Mouse (Mus musculus): ENCODE results near the gene Lamc2.

Lamc2 gene

DNA sequence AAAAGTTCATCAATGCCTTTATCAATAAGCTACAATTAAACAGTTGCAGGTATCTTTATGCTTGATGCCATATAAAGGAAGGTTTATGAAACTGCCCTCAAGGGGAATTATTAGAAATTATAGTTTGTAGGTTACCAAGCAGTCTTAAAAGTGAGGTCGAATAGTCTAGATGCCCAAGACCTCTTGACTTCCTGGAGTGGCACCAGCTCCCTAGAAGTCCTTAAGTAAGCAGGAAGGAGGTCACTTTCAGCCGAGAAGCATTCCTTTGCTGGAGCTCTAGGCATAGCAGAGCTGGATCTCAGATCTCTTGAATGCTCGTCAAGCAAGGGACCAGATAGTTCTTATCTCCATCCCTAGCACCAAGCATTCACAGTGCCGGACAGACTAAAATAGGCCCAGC, 58.6 kb downstream of the Lamc2 start:
- no peak for DNase-seq (ENCODE audit: low read depth, low spot score)

DNA sequence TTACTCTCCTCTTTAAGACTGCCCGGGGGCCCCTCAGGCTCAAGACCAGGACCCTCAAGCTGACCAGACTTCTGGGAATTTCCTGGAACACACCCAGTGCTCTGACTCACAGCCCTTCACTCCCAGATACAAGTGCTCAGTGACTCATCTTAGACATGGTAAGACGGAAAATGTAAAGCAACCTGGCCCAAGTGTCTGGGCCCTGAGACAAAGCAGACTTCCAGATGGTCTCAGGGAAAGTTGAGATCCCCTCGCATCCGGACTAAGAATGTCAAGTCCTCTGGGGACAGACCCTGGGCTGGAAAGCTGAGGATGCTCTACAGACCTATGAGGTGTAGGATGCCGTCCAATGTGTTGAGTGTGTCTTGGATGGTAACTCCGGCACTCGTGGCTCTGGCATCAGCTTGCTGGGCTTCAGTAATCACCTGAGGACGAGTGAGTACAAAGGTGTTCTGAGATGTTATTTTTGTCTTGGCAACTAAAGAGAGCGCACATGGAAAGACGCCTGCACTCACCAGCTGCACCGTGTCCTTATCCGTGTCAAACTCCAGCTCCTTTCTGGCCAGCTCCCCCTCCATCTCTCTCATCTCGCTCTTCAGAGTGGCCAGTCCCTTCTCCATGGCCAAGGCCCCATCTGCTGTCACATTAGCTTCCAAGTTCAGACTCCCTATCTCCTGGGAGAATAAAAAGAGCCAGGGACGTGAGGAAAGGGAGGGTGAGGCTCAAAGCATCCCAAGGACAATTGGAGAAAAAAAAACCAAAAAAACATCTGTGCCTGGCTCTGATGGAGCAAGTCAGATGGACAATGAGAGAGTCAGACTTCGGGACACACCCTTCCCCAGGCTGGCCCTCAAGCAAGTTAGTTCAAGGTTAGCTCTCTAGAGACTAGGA, 59.5 kb downstream of the Lamc2 start:
- DNase-seq (ENCODE audit: low read depth, low spot score) = no peak

DNA sequence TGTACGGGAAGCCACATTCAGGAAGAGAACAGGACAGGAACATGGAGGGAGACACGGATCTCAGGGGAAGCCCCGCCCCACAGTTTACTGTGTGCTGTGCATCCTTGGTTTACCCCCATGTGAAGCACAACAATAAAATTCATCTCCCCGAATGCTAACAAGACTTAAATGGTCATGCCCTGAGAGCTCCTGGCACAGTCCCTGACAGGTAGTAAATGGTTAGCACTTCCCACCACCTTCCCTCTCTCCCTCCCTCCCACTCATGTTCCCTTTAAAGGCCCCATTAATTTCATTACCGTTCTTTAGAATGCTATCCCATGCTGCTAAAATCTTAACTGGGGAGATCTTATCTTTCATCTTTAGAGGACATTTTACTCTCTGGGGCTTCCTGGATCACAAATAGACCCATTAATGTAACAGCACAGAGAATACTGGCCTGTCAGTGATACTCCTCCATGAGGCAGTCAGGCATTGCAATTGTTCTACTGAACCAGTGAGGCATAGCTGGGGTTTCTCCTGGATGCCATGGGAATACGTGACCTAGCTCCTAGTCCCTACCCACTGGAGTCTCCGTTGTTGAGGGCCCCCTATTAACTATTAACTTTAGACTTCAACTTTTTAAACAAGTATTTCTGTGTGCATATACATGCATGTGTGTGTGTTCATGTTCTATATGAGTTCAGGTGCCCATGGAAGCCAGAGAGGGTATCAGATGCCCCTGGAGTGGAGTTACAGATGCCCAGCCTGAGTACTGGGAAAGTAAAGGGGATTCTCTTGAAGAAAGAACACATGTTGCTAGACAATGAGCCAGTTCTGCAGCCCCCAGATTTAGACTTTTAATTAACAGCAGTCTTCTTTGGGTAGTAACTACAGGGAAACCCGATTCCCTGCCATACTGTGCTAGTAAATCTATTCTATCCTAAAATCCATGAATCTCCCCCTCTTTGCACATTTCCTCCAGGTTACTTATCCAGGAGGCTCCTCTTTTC, 60.7 kb downstream of the Lamc2 start:
- DNase-seq (ENCODE audit: low read depth, low spot score) = no peak

DNA sequence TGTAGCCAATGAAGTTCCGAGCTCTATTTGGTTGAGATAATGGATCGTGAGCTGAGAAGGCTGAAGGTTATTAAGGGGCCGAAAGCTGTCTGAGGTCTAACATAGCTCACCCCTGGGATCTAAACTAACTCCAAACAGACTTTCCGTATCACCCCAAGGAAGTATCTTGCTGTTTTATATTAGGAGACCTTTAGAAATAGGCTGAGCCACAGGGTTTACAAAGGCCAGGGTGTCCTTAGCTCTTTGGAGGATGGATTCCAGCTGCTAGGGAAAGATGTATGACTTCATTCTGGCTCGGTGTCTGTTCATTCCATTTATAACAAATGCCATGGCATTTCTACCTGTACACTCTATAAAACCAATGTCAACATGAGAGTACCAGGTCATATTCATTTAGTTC, 61.7 kb downstream of the Lamc2 start:
- no peak for DNase-seq (ENCODE audit: low read depth, low spot score)

DNA sequence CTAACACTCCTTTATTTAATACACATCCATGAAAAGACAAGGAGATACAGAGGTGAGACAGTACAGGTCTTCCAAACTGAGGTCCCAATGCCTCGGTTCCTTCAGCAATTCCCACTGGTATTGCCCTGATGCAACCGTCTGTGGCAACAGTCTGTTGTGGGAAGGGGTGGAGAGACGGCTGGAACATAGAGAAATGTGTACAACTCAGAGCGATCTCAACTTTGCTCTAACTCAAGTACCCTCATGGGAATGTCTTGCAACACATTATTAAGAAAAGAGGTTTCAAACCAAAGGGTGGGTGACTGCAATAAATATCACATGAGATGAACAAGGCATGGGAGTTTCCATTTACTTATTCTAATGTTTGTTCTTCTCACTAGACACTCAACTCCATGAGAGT, 63.5 kb downstream of the Lamc2 start:
- DNase-seq (ENCODE audit: low read depth, low spot score) = no peak

DNA sequence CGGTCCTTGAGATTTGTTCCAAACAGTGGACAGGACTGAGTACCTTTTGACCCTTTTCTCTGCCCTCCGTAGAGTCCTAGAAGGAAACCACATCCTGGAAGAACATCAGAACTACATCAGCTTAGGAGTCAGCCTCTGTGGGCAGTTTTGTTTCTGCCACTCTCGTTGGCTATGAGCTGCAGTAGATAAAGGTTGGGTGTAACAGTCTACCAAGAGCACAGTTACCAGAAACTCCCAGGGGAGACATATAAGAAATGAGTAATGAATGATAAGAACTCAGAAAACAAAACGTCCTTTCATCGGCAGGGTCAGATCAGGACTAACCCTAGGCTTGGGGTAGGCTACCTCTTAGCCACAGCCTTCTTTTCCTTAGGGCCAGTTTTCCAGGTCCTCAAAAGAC, 64.9 kb downstream of the Lamc2 start:
- DNase-seq (ENCODE audit: low read depth, low spot score) = no peak

DNA sequence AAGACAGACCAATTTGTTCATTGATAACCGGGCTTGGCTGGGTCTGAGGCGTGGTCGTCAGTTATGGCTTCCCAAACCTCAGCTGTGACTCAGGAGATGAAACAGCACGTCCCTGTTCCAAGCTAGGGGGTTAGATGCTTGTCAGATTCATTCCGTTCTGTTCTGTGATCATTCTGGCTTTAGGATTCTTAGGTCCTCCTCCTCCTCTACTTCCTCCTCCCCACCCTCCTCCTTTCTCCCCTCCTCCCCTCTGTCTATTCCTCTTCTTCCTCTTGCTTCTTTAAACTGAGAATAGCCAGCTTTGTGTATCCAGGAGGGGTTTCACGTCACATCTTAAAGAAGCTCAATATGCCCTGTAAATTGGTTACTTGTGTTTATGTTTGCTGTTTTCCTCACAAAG, 65.7 kb downstream of the Lamc2 start:
- DNase-seq (ENCODE audit: low read depth, low spot score) = no peak

DNA sequence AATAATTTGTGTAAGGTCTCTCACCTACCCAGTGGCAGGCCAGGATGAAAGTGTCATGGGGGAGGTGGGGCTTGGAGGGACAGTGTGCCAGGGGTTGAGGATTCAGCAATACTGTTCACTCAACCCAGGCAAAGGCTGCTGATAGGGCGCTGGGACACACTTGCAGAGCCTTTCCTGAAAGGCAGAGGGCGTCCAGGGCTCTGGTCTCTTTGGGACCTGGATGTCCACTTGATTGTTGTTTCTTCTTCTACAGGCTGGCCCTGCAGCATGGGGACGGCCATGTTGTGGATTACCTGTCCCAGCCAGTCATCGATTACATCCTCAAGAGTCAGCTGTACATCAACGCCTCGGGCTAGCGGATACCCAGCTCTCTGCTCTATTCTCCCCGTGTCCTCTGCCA, 70.9 kb downstream of the Lamc2 start:
- no peak for DNase-seq (ENCODE audit: low read depth, low spot score)

DNA sequence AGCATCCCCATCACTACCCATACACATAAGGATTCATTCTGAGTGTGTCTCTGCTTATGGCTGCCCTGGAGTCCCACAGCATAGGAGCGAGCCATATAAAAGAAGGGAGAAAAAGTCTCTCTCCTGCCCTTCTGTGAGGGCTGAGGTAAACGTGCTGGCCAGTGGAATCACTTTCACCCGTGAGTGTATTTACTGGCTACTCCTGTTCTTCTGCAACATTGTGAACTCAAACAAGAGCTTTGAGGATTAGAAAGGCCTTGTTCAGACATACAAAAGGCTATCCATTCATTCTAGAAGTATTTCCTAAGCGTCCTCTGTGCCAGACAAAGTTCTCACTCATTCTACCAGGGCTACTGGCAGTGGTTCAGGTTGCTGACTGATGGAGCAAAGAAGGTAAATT, 74.7 kb downstream of the Lamc2 start:
- no peak for DNase-seq (ENCODE audit: low read depth, low spot score)

DNA sequence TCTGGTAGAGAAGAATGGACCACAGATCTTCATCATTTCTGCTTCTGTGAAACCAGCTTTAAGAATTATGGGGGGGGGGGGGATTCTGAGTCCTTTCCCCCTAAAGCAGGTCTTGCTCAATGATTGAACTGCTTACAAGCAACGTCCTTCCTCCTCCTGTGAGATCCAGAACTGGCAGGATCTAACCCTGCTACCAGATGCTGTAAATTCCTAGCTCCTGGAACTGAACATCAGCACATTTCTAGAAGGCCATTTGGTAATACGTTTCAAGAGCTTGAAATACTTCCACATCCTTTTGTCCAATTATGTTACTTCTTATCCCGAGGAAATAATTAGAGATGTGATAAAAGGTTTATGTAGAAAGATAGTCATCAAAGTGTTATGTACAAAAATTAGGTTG, 76.4 kb downstream of the Lamc2 start:
- DNase-seq (ENCODE audit: low read depth, low spot score) = no peak

DNA sequence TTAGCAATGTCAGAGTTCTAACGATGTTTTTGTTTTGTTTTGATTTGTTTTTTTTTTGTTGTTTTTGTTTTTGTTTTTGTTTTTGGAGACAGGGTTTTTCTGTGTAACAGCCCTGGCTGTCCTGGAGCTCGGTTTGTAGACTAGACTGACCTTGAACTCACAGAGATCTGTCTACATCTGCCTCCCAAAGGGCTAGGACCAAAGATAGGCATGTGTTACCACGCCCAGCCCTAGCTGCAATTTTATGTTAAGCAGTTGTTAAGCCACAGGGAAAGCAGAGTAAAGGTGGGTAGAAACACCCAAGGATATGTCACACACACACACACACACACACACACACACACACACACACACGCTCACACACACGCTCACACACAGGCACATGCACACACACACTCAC, 76.9 kb downstream of the Lamc2 start:
- DNase-seq (ENCODE audit: low read depth, low spot score) = no peak

DNA sequence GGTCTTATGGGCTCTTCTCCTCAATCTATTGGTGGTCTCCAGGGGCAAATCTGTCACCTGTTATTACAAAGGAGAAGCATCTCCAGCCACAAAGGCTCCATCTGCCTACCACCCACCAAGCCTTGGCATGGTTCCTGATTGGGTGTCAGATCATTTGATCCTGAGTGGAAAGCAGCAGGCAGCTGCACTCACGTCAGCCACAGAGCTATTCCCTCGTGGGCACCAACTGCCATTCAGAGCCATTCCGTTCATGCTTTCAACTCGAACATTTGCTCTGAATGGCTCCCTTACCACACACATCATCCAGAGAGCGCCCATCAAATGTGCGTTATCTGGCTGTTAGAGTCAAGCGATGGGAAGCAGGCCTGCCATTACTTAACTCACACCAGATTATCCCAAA, 78.4 kb downstream of the Lamc2 start:
- DNase-seq (ENCODE audit: low read depth, low spot score) = no peak

DNA sequence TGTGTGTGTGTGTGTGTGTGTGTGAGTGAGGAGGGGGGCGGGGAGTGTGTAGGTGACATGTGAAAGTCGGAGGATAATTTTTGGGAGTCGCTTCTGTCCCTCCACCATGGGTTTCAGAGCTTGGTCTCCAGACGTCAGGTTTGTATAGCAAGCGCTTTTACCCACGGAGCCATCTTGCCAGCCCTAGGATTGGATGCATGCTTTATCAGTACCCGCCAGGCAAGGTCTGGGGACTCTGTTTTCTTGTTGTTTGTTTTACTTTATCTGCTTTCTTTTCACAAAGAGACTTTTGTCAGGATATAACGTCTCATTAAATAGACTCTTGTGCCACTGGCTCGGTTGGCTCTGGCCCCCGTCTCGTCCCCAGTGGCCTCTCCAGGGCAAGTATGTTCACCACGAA, 81.4 kb downstream of the Lamc2 start:
- no peak for DNase-seq (ENCODE audit: low read depth, low spot score)

DNA sequence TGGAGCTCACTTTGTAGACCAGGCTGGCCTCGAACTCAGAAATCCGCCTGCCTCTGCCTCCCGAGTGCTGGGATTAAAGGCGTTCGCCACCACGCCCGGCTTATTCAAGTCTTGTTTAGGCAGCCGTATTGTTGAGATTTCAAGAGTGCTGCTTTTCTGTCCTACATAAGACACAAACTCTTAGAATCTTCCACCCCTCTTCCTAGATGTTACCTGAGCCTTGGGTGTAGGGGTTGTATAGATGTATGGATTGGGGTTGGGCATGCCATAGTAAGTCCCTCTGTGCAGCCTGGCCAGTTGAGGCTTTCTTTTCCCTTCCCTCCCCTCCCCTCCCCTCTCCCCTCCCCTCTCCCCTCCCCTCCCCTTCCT, 83.1 kb downstream of the Lamc2 start:
- no peak for DNase-seq (ENCODE audit: low read depth, low spot score)

DNA sequence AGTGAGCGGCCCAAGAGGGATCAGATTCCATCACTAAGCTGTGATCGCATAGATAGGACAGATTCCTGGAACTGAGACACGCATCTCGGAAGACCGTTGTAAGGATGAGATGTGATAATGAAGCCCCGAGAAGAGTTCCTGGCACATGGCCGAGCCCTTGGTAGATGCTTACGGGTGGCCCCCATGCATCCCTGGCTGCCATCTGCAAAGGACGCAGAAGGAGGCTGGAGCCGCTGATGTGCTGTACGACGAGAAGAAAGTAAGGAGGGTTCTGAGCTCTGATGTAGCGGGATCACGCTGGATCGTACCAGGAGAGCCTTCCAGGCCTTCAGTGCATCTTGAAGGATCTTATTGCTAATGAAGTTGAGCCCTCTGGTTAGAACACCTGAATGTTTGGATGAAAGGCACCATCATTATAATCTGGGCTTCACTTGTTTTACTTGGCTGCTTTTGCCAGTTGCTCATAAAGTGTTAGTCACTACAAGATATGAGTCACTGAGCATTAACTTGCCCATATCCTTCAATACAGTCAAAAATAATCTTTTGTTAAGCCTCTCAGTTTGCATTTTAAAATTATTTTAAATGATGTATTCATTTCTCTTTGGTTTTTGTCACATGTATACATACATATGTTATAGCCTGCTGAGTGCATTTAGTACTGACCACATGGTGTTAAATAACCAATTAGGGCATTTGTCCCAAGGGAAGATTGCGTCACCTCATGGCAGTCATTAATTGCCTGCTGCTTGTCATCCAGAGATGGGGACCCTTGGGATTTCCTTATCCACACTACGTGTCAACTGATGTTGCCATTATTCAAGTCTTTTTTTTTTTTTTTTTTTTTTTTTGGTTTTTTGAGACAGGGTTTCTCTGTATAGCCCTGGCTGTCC, 83.7 kb downstream of the Lamc2 start:
- DNase-seq (ENCODE audit: low read depth, low spot score) = no peak

DNA sequence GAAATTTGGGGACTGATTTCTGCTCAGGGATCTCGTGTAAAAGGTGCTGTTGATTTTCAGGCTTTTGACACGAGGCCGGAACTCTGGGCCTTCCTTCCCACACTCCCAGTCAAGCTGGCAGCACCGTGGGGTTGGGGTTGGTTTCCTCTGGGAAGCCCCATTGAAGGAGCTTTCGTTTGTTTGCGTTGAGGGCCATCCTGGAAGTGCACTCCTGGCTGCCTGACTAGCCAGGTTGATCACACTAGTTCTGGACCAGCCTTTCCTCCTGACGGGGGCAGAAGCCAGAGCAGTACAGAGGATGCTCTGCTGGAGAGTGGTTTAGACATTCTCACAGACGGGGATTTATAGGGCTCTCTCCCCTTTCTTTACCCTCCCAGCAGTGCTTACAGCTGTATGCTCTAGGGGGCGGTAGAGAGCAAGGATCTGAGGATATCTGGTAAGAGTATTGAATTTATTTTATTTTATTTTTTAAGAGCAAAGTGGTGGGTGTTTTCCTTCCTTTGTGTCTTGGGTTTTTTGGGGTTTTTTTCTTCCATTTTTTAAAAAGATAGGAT, 84.8 kb downstream of the Lamc2 start:
- peak; percentile 23 for DNase-seq (ENCODE audit: low read depth, low spot score)

DNA sequence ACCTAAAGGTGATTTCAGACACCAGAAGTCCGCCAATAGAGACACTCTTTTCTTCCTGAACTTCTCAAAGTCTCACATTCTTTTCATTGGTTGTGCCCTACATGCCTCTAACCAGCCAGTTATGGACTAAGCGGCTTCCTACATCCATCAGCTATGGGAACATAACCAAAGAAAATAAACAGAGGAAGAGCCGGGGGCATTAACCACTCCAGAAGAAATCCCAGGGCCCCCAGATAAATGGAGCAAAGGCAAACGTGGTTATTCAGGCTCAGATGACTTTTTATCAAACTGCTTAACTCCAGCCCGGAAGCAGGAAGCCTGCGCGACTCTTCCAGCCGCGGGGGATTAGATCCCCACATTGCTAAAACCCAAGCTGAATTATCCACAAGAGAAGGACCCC, 85.3 kb downstream of the Lamc2 start:
- no peak for DNase-seq (ENCODE audit: low read depth, low spot score)

DNA sequence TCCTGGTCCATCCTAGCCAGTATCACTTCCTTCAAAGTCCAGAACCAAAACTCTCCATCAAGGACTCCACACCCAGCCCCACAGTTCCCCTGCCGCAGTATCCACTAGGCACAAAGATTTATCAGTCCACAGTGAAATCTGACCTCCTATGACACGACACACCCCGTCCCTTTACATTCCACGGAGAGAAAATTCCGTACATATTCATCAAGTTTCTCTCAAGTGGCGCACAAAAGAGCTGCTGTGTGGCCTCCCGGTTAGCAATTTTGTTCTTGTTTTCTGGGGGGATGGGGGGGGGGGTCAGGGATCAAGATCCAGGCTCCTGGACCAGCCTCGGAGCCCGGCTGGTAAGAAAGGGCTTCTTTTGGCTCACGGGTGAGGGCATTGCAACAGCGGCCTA, 87.7 kb downstream of the Lamc2 start:
- no peak for DNase-seq (ENCODE audit: low read depth, low spot score)

DNA sequence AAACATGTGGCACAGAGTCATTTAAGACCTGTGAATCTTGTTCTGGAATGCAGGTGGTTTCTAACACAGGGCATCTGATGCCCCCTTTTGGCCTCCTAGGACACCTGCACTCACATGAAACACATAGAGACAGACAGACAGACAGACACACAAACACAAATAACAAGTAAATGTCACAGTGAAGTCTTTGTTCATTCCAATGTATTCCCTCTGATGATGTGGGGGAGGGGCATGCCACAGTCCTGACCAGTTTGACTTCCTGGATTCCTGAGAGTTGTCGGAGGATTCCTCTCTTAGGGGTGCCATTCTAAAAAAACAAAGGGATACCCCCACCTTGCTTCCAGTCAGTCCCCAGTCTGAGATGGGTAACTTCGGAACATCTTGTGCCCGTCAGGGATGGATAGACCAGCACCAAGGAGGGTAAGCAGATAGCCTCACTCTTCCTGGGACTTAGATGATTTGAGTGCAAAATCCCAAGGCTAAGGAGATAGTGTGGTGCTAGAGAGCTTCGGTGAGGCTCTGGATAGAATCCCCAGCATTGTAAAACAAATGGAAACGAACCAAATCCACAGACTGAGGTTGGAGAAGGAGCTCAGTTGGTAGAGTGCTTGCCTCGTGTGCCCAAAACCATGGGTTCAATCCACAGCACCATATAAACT, 89.1 kb downstream of the Lamc2 start:
- DNase-seq (ENCODE audit: low read depth, low spot score) = no peak

DNA sequence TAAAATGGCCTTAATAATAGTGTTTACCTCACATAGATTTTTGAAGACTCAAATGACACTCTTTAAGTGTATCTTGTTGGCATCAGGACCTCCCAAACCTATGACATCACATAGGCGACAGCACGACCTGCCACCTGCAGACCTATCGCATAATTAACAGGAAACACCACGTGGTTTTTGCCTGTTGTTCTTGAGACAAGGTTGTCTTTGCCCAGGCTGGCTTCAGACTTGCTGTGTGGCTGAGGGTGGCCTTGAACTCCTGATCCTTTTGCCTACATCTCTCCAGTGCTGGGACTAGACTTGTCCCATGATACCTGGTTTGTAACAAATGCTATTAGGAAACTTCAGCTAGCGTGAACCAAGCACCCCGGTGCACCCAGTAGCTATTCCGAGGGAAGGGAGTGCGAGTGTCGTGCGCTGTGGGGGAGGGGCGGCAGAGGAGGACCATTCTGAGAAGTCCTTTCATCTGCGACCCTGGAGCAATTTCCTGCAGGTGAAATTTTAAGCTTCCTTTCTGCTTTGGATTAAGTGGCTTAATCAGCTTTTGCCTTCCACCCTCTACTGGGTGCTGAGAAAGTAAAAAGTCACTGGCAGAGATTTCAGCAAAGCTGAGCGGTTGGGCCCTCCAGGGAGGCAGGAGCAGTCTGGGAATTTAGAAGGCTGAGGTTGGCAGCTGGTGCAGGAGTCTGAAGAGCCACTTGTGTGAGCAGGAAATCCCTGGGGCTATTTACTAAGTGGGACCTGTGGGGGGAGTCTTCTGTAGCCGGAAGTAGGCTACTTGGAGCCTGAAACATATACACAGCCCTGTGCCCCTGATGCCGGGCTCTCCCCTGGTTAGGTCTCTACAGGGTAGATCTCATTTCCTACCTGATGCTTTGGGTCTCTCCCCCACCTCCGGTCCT, 90.2 kb downstream of the Lamc2 start:
- DNase-seq (ENCODE audit: low read depth, low spot score) = no peak

All from retina, adult 2 months (tissue).